Mouse (Mus musculus): ENCODE data around the gene Ifna16.

Ifna16 gene

DNA sequence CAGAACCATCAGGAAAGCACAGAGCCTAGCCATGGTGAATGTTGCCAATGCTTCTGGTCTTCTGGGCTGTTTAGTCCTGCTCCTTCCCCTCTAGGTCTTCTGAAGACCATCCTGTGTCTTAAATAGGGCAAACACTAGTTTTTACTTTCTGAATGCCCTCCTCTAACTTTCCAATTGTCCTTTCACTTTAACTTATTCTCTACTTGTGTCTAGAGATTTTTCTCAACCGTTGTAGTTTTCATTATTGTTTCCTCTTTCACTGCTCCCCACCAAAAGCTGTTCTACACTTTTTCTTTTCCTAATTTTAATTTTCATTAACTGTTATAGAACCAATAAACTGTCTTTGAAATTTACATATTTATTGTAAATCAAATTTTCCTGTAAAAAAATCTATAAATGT is at the start of gene Ifna16:
Gene Ifna16, minus strand, starts transcription at position 101 of the 400 bp plus-strand sequence.
- DNase-seq (ENCODE audit: low read depth, low spot score), result no peak

DNA sequence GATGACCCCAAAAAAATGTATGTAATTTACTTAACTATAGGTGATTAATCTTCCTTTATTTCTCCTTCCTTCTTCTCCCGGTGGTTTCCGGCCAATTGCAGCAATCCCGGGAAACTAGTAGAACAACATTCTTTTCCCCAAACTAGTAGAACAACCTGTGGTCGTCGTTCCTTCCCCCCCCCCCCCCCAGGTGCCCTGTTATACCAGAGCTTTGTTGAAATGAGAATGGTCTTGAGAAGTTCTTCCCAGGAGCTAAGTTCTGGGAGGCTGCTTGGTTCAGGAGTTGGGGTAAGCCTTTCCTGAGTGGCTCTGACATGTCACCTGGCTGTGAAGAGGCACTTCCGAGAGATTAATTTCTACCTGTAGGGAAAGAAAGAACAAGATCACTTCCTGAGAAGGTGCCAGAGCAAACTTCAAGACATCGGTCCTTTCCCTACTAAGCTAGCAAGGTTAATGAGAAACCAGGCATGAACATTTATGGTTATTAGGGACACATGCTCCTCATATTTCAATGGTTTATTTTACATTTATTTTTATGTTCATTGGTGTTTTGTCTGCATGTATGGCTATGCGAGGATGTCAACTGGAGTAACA is 46.9 kb upstream of the Ifna16 start:
- DNase-seq (ENCODE audit: low read depth, low spot score), result no peak

DNA sequence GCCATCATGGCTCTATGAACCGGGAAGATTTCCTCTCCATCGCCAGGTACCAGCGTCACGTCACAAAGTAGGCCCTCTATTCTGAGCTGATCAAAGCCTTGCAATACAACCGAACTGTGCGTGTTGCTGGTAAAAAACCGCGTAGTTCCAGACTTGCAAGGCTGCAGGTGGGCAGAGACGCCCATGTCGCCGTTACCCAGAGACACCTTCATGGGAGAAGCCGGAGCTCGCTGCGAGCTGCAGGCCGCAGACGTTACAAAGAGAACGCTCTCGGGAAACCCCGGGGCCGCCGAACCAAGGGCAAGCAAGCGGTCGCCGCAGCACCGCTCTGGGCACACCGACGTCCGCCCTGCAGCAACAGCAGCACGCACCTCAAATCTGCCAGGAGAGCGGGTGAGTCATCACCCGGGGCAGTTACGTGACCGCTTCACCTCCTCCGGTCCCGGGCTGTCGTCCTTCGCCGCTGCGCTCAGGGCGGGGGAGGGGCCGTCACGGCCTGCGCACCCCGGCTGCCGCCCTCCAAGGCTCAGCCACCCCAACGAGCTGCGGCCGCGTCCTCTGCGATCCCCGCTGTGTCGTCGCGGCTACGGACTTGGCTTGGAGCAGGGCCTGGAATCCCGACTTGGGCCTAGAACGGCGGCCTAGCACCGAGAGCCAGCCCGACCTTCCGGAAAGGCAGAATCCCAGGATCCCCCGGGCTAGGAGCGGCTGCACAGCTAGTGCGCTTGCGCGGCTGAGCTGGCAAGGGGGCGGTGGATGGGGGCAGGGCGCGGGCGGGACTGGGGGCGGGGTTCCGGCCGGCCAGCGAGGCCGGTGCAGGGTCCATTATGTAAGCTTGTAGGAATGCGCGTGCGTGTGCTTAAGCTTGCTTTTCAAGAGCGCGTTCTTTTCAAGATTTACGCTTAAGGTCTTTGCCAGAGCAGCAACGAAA is 45.3 kb upstream of the Ifna16 start, which contains the start of the genes Gm26566 and Klhl9:
Gene Gm26566, plus strand, starts transcription at position 15 of the 931 bp plus-strand sequence.
Gene Klhl9, minus strand, starts transcription at position 675 of the 931 bp plus-strand sequence.
- peak; percentile 89 for DNase-seq (ENCODE audit: low read depth, low spot score)

DNA sequence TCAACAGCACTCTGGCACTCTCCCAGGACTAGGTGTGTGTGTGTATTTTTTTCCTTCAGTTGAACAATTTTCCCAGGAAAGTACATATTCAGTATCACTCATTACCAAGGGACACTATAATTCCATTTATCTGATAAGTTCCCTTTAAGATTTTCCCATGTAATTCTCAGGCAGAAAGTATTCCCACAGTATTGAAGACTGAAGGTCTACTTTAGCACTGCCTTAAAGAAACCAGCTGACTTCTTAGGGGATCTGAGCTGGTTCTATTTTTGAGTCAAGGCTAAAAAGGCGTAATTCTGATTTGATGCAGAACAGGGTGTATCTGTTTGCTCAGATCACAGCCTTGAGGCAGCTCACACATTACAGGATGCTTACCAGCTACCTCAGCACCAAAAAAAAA is 42.0 kb upstream of the Ifna16 start:
- DNase-seq (ENCODE audit: low read depth, low spot score), result no peak

DNA sequence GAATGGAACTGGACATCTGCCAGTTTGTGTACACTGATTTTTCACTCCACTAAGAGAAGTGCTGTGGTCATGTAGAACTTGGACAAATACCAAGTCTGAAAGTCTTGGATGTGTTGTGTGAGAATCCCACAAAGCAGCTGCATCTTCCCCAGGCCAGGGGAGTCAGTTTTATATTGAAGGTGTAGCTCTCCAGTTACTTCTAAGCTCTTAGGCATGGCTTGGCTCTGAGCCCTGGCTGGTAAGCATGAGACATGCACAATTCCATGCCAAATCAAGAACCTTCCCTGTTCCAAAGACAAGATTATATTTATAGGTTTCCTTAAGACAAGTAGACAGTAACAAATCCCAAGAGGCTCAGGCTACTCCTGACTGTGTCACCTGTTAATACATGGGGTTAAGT is 38.3 kb upstream of the Ifna16 start:
- DNase-seq (ENCODE audit: low read depth, low spot score), result no peak

DNA sequence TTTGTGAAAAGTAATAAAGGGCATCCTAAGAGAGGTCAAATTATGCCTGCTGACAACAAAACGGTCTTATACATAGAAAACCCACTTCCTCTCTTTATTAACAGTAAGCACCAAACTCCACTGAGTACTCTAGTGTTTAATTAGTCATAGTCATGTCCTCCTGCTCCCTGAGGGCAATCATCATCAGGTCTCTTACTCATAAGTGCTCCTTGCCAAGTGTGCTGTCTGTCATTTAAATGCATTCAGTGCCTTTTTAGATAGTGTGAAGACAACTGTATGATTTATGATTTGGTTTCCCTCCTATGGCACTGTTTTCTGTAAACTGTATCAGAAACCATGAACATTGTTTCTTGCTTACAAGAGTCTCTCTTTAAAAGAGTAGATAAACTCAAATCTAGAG is 37.6 kb upstream of the Ifna16 start:
- no peak for DNase-seq (ENCODE audit: low read depth, low spot score)

DNA sequence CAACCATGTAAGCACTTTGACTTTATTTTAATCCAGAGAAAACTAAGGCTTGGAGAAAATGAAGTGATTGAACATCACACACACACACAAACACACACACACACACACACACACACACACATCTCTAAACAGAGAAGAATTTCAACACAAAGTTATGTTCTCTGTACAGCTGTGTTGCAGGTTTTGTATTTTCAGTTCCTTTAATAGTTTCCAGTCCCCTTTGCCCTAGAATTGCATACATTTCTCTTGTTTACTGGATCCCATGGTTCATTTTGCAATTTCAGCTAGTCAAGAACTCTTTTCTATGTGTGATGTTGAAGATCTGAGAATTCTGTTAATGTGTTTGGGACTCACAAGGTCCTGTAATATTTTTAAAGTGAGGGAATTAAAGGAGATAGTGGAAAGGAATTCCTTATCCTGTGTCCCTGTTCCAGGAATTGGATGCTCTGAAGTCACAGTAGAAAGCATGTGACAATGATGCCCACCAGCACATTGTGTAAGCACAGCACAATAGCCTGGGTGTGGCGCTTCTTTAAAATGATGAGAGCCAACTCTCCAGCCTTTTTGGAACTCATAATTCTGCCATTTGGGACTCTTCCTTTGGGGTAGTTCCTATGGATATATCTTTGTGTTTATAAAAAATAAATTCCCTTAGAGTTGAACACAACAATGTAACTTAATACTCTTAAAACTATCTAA is 30.6 kb upstream of the Ifna16 start:
- DNase-seq (ENCODE audit: low read depth, low spot score), result no peak

DNA sequence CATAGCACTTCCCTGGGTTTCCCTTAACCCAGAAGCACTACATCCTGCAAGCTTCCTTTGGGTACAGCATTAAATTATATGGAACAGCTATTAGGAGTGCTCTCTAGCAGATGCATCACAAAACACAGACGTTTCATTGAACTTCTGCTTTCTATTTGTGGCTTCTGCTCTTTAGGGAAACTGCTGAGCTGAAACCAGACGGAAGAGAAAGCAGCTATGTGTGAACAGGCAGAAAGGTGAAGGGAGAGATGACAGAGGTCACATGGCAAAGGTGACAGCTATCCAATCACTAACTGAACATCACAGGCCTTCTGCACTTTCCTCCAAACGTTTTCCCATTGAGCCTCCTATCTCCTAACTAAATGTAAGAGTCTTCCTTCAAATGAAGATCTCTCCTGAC is 29.2 kb upstream of the Ifna16 start:
- DNase-seq (ENCODE audit: low read depth, low spot score), result no peak

DNA sequence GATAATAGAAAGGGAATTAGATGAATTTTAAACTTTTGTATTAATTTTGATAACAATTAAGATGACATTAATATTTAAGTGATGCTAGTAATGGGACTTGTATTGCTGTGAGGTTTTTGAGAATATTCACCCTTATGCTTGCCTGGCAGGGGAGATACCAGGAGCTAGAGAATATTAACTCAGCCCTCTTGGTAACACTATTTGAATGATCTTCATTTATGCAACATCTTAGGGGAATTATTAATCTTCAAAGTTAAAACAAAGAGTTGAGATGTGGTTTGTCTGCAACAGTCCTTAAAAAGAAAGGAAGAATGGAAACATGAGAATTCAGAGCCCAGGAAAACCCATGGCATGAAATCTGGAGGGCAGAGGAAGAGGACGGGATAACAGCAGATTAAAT is 22.6 kb upstream of the Ifna16 start:
- DNase-seq (ENCODE audit: low read depth, low spot score), result no peak

DNA sequence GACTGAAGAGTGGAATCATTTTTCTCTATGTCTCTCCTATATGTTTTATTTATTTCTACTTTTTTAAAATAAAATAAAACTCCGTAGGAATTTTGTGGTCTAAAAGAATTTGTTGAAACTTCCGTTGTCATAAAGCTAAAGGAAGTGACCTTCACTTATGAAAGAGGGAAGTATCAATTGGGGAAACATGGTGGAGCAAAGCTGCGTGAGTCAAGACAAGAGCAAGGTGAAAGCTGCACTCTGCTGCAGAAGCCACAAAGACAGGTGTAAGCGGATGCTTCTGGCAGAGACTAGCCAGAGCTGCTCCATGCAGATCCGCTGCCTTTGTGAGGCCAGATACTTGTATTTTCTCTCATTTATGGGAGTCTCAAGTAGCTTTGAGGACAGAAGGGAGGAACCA is 22.1 kb upstream of the Ifna16 start:
- no peak for DNase-seq (ENCODE audit: low read depth, low spot score)

DNA sequence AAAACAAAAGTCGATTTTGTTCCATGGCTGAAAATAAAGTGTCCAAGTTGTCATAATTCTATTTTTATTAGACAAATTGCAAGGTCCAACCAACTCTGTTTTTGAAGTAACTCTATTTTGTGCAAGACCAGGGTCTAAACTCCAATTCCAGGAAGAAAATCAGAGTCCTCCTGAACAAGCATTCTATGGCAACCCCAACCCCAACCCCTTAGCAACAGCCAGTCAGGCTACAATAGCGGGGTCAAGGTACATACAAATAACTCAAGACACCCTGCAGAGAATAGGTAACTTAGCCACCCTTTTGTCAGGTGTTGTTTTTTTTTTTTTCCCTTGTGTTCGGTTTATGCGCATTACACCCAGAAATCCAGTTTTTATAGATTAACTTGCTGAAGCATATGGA is 21.0 kb upstream of the Ifna16 start:
- no peak for DNase-seq (ENCODE audit: low read depth, low spot score)

DNA sequence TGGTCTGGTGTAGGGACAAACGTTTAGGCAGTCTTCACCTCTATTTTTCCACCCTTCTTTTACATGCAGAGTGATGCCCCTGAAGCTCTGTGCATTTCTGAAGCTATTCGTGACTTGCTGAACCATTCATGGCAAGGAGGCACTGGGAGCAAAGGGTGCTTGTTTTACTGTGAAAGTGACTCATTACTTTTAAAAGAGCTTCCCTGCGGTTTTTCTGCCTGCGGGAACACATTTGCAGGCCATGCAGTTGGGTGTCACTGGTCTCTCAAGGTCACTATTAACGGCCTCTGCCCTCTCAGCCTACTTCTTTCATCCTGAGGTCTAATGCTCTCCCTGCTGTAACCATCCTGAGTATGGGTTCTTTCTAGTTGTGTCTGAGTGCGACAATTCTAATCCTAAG is 20.4 kb upstream of the Ifna16 start:
- no peak for DNase-seq (ENCODE audit: low read depth, low spot score)

DNA sequence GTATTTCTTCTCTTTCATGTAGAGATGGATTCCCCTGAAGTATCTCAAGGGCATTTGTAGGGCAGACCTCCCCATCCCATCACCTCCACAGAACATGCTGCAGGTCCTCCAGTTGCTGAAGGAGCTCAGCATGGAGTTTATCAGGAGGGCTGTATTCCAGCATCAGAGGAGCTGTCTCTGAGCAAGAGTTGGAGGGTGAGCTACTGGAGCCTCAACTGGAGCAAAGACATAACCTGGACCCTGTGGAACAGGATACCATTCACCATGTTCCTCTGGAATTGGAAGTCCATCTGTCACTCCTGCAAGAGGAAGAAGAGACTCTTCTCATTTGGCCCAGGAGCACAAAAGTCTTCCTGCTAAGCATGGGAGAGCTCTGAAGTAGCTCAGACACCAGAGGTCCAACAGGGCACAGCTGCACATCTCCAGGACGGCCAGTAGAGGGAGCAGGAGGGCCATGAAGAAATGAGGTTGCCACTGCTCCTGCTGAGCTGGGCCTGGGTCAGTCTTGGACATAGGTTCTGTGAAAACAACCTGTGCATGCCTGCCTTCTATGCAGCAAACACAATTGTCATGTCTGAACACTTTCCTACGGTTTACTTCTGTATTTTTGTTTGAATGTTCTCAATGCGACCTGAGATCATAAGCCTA is 19.6 kb upstream of the Ifna16 start:
- no peak for DNase-seq (ENCODE audit: low read depth, low spot score)

DNA sequence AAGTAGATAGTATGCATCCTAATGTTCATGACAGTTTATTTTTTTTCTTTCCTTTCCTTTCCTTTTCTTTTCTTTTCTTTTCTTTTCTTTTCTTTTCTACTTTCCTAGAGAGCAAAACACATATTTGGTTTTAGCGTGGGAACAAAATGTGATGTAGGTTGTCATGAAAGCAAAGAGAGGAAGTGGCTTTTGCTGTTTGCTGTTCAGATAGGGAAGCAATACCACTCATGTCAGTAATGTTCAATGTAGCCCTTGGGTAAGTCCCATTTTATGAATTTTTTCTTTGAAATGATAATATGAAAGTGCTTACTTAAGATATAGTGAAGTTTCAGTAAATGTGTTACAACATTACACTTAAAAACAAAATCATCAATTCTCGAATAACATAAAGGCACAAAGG is 16.7 kb upstream of the Ifna16 start:
- DNase-seq (ENCODE audit: low read depth, low spot score), result no peak

DNA sequence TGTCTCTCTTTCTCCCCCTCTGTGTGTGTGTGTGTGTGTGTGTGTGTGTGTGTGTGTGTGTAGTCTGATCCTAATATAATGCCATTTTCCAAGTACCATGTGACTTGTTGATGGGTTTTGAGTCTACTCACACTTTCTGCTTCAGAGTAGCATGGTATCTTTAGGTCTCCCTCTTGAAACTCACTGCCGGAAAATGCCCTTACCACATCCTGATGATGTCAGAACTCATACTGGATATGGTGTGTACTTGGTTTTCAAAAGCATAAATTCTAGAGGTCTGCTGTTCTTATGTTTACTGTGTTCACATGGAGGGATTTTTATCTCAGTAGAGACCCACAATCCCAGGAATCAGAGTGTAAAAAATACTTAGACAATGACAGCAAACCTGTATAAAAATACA is 15.8 kb upstream of the Ifna16 start:
- DNase-seq (ENCODE audit: low read depth, low spot score), result no peak

DNA sequence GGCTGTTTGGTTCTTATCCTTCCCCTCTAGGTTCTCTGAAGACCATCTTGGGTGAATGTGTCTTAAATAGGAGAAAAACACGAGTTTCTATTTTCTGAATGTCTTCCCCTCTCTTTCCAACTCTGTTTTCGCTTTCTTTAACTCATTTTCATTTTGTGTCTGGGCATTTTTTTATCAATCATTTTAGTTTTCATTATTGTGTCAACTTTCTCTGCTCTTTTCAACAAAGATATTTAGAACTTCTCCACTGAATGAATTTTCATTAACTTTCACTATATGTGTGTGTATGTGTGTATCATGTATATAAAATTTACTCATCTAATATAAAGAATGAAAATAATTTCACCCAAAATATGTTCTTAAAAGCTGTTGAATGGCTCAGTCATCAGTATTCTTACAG is 14.5 kb upstream of the Ifna16 start, which contains the start of gene Ifnab:
Gene Ifnab, minus strand, starts transcription at position 101 of the 400 bp plus-strand sequence.
- DNase-seq (ENCODE audit: low read depth, low spot score), result no peak

DNA sequence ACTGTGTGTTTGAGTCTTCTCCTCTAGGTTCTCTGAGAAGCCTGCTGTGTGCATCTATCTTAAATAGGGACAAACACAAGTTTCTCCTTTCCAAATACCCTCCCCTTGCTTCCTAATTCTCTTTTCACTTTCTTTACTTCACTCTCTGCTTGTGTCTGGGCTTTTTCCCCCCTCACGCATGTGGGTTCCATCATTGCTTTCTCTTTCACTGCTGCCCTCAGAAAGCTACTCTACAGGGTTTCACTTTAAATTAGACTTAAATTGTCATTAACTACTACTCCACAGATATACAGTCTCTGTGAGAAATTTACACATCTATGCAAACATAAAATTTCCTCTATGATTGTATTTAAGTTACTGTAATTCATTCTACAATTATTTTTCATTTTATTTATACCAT is 7.1 kb upstream of the Ifna16 start, which contains the start of gene Ifna2:
Gene Ifna2, minus strand, starts transcription at position 101 of the 400 bp plus-strand sequence.
- no peak for DNase-seq (ENCODE audit: low read depth, low spot score)

DNA sequence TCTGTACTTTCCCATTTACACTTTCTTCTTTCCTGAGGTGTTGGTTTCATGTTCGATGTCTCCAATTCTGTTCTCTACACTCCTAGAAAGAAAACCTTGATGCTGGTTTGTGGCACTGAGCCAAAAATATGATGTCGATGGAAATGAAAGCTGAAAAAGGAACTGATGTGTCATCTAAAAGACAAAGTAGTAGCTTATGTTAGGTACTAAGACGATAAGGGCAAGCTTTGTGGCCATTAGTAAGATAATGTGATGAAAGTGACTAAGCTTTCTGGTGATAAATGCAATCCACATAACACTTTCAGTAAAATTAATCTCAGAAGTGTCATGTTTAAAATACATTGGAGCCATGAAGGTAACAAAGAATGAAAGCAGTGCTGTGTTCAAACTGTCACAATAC is 4.6 kb upstream of the Ifna16 start:
- no peak for DNase-seq (ENCODE audit: low read depth, low spot score)

DNA sequence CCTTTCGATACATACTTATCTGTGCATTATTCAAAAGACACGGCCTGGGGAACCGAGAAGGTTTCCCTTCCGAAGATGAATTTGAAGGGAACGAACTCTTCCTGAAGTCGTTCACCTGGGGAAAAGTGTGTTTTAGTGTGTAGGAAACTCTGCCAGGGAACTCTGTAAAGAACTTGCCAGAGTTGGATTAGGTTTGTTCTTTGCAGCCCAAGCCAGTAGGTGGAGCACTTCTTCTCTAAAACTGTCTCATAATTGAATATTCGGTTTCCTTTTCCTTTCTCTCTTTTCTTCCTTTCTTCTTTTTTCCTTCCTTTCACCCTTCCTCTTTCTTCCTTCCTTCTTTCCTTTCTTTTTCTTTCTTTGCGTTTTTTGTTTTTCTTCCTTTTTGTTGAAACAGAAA is 3.6 kb upstream of the Ifna16 start:
- no peak for DNase-seq (ENCODE audit: low read depth, low spot score)

DNA sequence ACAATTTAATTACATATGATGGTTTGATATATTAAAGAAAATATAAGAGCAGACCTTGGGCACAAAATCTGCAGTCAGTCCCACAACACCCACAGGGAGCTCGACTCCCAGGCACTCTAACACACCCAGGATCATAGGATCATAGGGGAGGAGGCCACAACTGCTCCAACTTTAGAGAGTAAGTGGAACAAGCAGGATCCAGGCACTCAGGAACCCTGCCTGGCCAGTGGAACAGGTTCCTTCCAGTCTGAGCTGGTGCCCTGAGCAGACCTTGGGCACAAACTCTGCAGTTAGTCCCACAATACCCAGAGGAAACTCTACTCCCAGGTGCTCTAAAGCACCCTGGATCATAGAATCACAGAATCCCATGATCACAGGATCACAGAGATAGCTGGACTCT is 21.3 kb downstream of the Ifna16 start:
- no peak for DNase-seq (ENCODE audit: low read depth, low spot score)

DNA sequence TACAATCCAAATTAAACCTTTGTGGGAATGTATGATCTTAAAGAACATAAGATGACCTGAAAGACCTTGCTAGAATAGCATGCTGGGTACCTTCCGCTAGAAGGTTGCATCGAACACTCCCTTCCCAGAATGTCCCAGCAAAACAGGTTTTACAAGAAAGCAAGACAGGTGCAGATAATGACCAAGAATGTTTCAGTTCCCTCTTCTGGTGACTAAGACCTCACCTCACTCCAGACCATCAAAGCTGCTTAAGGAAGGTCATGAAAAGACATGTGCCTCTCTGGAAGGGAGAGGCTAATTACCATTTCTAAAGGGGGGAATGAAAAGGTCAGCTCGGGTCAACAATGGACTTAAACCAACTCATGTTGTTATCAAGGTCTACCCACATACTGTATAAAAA is 23.1 kb downstream of the Ifna16 start:
- no peak for DNase-seq (ENCODE audit: low read depth, low spot score)

DNA sequence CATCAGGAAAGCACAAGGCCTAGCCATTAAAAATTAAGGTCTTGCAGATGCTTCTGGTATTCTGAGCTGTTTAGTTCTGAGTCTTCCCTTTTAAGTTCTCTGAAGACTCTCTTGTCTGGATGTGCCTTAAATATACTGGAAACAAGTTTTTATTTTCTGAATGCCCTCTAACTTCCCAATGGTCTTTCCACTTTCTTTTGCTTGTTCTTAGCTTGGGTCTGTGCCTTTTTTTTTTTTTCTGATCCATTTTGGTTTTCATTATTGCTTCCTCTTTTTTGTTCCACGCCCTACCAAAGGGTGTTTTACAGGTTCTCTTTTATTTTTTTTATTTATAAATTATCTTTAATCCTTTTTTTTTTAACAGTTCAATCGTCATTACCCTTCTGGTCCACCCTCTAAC is 32.4 kb downstream of the Ifna16 start, which contains the start of gene Ifna13:
Gene Ifna13, minus strand, starts transcription at position 101 of the 400 bp plus-strand sequence.
- no peak for DNase-seq (ENCODE audit: low read depth, low spot score)

All from telencephalon, adult 2 months (tissue).